Mouse (Mus musculus) forebrain, embryonic 14.5 days (tissue): Measurements from ENCODE around the gene Cacna1b. TPM values are rescaled to one million over a fixed set of nuclear protein-coding genes. Genes with fewer than 3 reads are reported as not detected.

Source experiments
- ATAC-seq: fragments of 200-750 bp; cut with Nextera tagmentation; 2 replicates; pipeline ENCODE4 v1.8.0; 2017; ENCODE audit warnings: mild to moderate bottlenecking, moderate library complexity
- DNase-seq: peaks from one replicate; pipeline ENCODE4 v3.0.0-alpha.2; 2015; ENCODE audit warnings: low spot score
- H3K27ac ChIP-seq: fragments of 300-500 bp; sonication (generic); 2 replicates; pipeline ENCODE4 v1.5.1; 2014; ENCODE audit warnings: low read depth, mild to moderate bottlenecking, control low read depth, low read length, moderate library complexity
- H3K27me3 ChIP-seq: fragments of 300-500 bp; sonication (generic); replicated peaks from 2 replicates; pipeline ENCODE4 v1.6.1; 2014; ENCODE audit warnings: low read length, control low read depth, mixed read lengths; ENCODE audit not compliant: control insufficient read depth, insufficient read depth
- H3K36me3 ChIP-seq: fragments of 300-500 bp; sonication (generic); 2 replicates; pipeline ENCODE4 v1.6.1; 2014; ENCODE audit warnings: low read length, control low read depth; ENCODE audit not compliant: control insufficient read depth, insufficient read depth
- H3K4me1 ChIP-seq: fragments of 300-500 bp; sonication (generic); 2 replicates; pipeline ENCODE4 v1.6.1; 2014; ENCODE audit warnings: antibody characterized with exemption, low read length, control low read depth; ENCODE audit not compliant: control insufficient read depth, insufficient read depth
- H3K4me2 ChIP-seq: fragments of 300-500 bp; sonication (generic); 2 replicates; pipeline ENCODE4 v1.6.1; 2014; ENCODE audit warnings: mild to moderate bottlenecking, control low read depth, low read length
- H3K4me3 ChIP-seq: fragments of 300-500 bp; sonication (generic); 2 replicates; pipeline ENCODE4 v1.5.1; 2014; ENCODE audit warnings: low read depth, low read length, control low read depth
- H3K9ac ChIP-seq: fragments of 300-500 bp; sonication (generic); 2 replicates; pipeline ENCODE4 v1.6.1; 2014; ENCODE audit warnings: mild to moderate bottlenecking, low read length, control low read depth, moderate library complexity
- H3K9me3 ChIP-seq: fragments of 300-500 bp; sonication (generic); replicated peaks from 2 replicates; pipeline ENCODE4 v1.6.1; 2016; ENCODE audit warnings: low read length, control low read depth, mixed read lengths; ENCODE audit not compliant: control insufficient read depth
- WGBS: fragments of 180-500 bp; shearing (Covaris S2); extraction: QIAGEN DNeasy Blood & Tissue Kit; methylation state at CpG from one replicate; pipeline ENCODE4 v1.1.7; 2014; 5-methylcytosine and 5-hydroxymethylcytosine counted together
- polyA plus RNA-seq: library from polyadenylated mRNA; unstranded; fragments of >200 nt; fragmentation: Nextera tagmentation; extraction: Ambion mirVana; gene quantifications from 2 replicates; pipeline ENCODE4 v1.2.1, GENCODE M21; 2014

The Cacna1b gene
- polyA plus RNA-seq, 1 experiment from 2014 or later = 3.6 TPM

DNA sequence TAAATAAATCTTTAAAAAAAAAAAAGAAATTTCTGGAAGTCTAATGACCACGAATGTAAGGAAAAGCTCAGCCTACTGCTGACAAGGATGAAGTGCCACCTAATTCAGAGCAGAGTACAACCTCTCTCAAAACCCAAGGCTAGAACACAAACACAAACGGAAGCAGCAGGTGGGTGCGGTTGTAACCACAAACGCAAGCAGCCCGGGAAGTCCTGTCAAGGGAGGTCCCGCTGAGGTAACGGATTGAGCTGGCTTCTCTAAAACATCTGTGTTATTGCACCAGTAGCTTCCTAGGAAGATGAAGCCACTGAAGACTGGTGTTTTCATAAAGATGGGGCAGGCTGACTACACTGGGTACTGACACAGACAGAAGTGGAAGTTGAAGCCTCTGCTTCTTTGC, 15.1 kb downstream of the Cacna1b start:
- Histone ChIP-seq H3K36me3 (0 out of 2 replicates have a peak, but pooled peaks cover 7% of the 10 kb centered on the region), H3K4me1 (no peaks in the 10 kb centered on the region), H3K9ac (no peak overlapping the region), H3K27ac (no peak overlapping the region), H3K9me3 (no peaks in the 10 kb centered on the region), H3K4me3 (no peak overlapping the region), H3K4me2 (no peak overlapping the region), H3K27me3 (no peaks in the 10 kb centered on the region)
- WGBS = 82% methylated on average over 7 of the region's 7 CpGs
- DNase-seq (no peak), ATAC-seq (no peak)

GRCm38 (mm10) chr2:24739701-24740100, 23.3 kb downstream of the Cacna1b start:
- Histone ChIP-seq H3K4me1 (no peaks in the 10 kb centered on the region), H3K4me2 (no peak overlapping the region), H3K36me3 (no peaks in the 10 kb centered on the region), H3K4me3 (no peak overlapping the region), H3K9ac (no peak overlapping the region), H3K27ac (no peak overlapping the region), H3K27me3 (no peaks in the 10 kb centered on the region), H3K9me3 (no peaks in the 10 kb centered on the region)
- WGBS = 89% methylated on average over 5 of the region's 5 CpGs
- no peak for ATAC-seq
- DNase-seq = no peak

GRCm38 (mm10) chr2:24733157-24733556, 29.8 kb downstream of the Cacna1b start:
- DNase-seq (no peak), ATAC-seq (no peak)
- WGBS = 86% methylated on average over 4 of the region's 4 CpGs
- H3K9me3 ChIP-seq = no peaks in the 10 kb centered on the region
- no peaks in the 10 kb centered on the region for H3K27me3 ChIP-seq
- no peak overlapping the region for H3K4me3 ChIP-seq
- H3K4me2 ChIP-seq = no peak overlapping the region
- peaks cover 18% of the 10 kb centered on the region for H3K36me3 ChIP-seq
- no peaks in the 10 kb centered on the region for H3K4me1 ChIP-seq
- no peak overlapping the region for H3K9ac ChIP-seq
- no peak overlapping the region for H3K27ac ChIP-seq

- Histone ChIP-seq H3K36me3 (peaks cover 16% of the 10 kb centered on the region; the same call in 1 of the 2 replicates), H3K27me3 (no peaks in the 10 kb centered on the region), H3K4me2 (no peak overlapping the region), H3K27ac (no peak overlapping the region), H3K4me3 (no peak overlapping the region), H3K9ac (no peak overlapping the region), H3K9me3 (no peaks in the 10 kb centered on the region), H3K4me1 (no peaks in the 10 kb centered on the region)
- ATAC-seq = no peak
- 86% methylated on average over 4 of the region's 4 CpGs for WGBS
- DNase-seq = no peak
Observed at GRCm38 (mm10) chr2:24725865-24726264, 37.1 kb downstream of the Cacna1b start.

DNA sequence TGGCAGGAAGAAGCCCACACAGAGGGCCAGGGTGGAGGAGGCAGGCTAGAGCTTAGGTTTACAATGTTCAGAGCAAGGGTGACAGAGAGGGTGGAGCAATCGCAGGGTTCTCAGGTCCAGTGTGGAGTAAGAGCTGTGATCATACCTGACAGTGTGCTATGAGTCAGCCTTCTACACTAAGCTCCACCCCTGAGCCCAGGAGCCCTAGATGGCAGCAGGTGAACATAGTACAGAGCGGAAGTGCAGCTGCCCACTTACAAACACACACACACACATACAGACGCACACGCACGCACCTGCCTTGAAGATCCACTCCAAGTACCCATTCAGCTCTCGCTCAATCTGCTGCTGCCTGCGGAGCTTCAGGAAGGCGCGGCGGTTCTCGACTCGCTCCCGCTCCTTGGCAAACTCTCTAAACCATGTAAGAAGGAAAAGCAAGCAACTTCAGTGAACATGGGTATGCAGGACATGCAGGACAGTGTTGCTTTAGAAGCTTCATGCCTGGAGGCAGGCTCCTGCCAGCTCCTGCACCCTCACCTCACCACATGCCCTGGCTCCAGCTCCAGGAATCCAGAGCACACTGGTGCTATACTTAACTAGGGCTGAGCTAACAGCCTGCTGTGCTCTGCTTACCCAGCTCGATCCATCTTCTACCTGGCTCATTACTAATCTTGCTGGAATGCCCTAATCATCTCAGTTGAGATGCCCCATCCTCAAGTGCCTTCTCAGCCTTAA, 43.1 kb downstream of the Cacna1b start:
- H3K9ac ChIP-seq = no peak overlapping the region
- H3K9me3 ChIP-seq = no peaks in the 10 kb centered on the region
- no peak overlapping the region for H3K4me3 ChIP-seq
- DNase-seq (no peak), ATAC-seq (no peak)
- no peak overlapping the region for H3K27ac ChIP-seq
- H3K4me2 ChIP-seq = no peak overlapping the region
- H3K27me3 ChIP-seq = no peaks in the 10 kb centered on the region
- 95% methylated on average over 14 of the region's 14 CpGs for WGBS
- no peaks in the 10 kb centered on the region for H3K4me1 ChIP-seq
- peaks cover 20% of the 10 kb centered on the region for H3K36me3 ChIP-seq

GRCm38 (mm10) chr2:24718906-24719305, 44.0 kb downstream of the Cacna1b start:
- WGBS = 87% methylated on average over 4 of the region's 4 CpGs

DNA sequence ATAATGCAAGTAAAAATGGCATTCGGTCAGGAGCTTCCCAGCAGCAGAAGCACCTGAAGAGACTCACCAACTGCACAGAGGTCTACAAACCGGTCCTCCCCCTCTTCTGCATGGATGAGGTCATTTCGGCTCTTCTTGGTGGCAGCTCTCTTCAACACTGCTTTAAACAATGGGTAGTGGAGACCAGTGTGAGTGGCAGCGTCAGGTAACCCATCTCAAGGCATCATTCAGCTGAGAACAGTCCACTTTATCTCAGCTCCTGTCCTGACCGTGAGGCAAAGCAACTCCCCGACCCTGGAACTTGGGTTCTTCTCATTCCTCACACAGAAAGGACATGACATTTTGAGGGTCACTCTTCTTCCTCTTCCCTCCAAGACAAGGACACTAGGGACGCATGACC, 45.0 kb downstream of the Cacna1b start:
- ATAC-seq (no peak), DNase-seq (no peak)
- Histone ChIP-seq H3K4me2 (no peak overlapping the region), H3K9me3 (no peaks in the 10 kb centered on the region), H3K4me1 (no peaks in the 10 kb centered on the region), H3K4me3 (no peak overlapping the region), H3K27me3 (no peaks in the 10 kb centered on the region), H3K36me3 (peaks cover 20% of the 10 kb centered on the region), H3K9ac (no peak overlapping the region), H3K27ac (no peak overlapping the region)
- WGBS = 91% methylated on average over 7 of the region's 7 CpGs

More at GRCm38 (mm10) chr2:24718906-24719305, 44.0 kb downstream of the Cacna1b start:
- Histone ChIP-seq H3K36me3 (peaks cover 20% of the 10 kb centered on the region), H3K9me3 (no peaks in the 10 kb centered on the region), H3K4me1 (no peaks in the 10 kb centered on the region), H3K4me3 (no peak overlapping the region), H3K27me3 (no peaks in the 10 kb centered on the region), H3K27ac (no peak overlapping the region), H3K9ac (no peak overlapping the region), H3K4me2 (no peak overlapping the region)
- no peak for DNase-seq
- ATAC-seq = no peak

DNA sequence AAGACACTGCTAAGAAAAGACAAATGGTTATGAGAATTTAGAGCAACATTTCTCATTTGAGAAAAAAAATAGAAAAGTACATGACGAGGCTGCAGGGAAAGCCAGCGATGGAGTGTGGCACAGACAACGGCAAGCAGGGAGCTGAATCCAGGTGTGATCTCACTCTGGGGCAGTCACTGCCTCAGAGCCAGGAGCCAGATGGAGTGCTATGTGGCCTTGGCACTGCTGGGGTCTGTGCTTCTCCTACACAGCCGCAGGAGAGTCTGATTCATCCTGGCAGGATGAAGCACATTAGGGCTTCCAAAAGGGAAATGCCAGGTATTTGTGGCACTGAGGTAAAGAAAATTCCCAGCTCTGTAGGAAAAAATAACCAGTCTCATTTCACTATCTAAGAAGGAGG, 45.5 kb downstream of the Cacna1b start:
- Histone ChIP-seq H3K9me3 (no peaks in the 10 kb centered on the region), H3K4me1 (no peaks in the 10 kb centered on the region), H3K9ac (no peak overlapping the region), H3K36me3 (peaks cover 20% of the 10 kb centered on the region), H3K4me2 (no peak overlapping the region), H3K27ac (no peak overlapping the region), H3K27me3 (no peaks in the 10 kb centered on the region), H3K4me3 (no peak overlapping the region)
- 70% methylated on average over 4 of the region's 4 CpGs for WGBS
- ATAC-seq = no peak
- peak; percentile 12 for DNase-seq

- Histone ChIP-seq H3K4me3 (no peak overlapping the region), H3K36me3 (peaks cover 22% of the 10 kb centered on the region), H3K27ac (no peak overlapping the region), H3K4me1 (no peaks in the 10 kb centered on the region), H3K4me2 (no peak overlapping the region), H3K9ac (no peak overlapping the region), H3K9me3 (peaks cover 4% of the 10 kb centered on the region; the same call in 1 of the 2 replicates), H3K27me3 (no peaks in the 10 kb centered on the region)
- WGBS = 82% methylated on average over 10 of the region's 10 CpGs
- DNase-seq = no peak
- ATAC-seq = no peak
Observed at GRCm38 (mm10) chr2:24705929-24706328, 57.0 kb downstream of the Cacna1b start.
